Mouse (Mus musculus): ENCODE data around the gene Olfr1176. TPM values are rescaled to one million over a fixed set of nuclear protein-coding genes. Genes with fewer than 3 reads are reported as not detected.

Gene Olfr1176
- polyA plus RNA-seq (2012; fragmentation: generic; extraction: Trizol): not detected

GRCm38 (mm10) chr2:88336421-88336820 is at the start of gene Olfr1176:
Olfr1176 (plus strand) TSS chr2:88336721.

GRCm38 (mm10) chr2:88315035-88315434 is 21.5 kb upstream of the Olfr1176 start, which contains the start of gene Olfr1174-ps:
Olfr1174-ps (minus strand) TSS chr2:88315135.

GRCm38 (mm10) chr2:88327115-88327514 is 9.4 kb upstream of the Olfr1176 start, which contains the start of gene Olfr1175-ps:
Olfr1175-ps (minus strand) TSS chr2:88327215.

GRCm38 (mm10) chr2:88346392-88346791 is 9.9 kb downstream of the Olfr1176 start, which contains the start of gene Olfr1177-ps:
Olfr1177-ps (minus strand) TSS chr2:88346492.

GRCm38 (mm10) chr2:88386762-88387161 is 50.2 kb downstream of the Olfr1176 start, which contains the start of gene Olfr1178:
Olfr1178 (plus strand) TSS chr2:88387062.

Other genes starting within 250 kb of the Olfr1176 start
- gene Olfr1164, start 242.8 kb upstream of the Olfr1176 start, polyA plus RNA-seq (2012; fragmentation: generic; extraction: Trizol): not detected
- not detected for gene Olfr1166, start 208.4 kb upstream of the Olfr1176 start, polyA plus RNA-seq (2012; fragmentation: generic; extraction: Trizol)
- not detected for gene Olfr1167, start 181.5 kb upstream of the Olfr1176 start, polyA plus RNA-seq (2012; fragmentation: generic; extraction: Trizol)
- not detected for gene Olfr1168, start 154.8 kb upstream of the Olfr1176 start, polyA plus RNA-seq (2012; fragmentation: generic; extraction: Trizol)
- not detected for gene Olfr1170, start 108.4 kb upstream of the Olfr1176 start, polyA plus RNA-seq (2012; fragmentation: generic; extraction: Trizol)
- not detected for gene Olfr1173, start 56.8 kb upstream of the Olfr1176 start, polyA plus RNA-seq (2012; fragmentation: generic; extraction: Trizol)
- gene Olfr1174-ps, start 21.6 kb upstream of the Olfr1176 start, polyA plus RNA-seq (2012; fragmentation: generic; extraction: Trizol): not detected
- gene Olfr1175-ps, start 9.5 kb upstream of the Olfr1176 start, polyA plus RNA-seq (2012; fragmentation: generic; extraction: Trizol): not detected
- gene Olfr1177-ps, start 9.8 kb downstream of the Olfr1176 start, polyA plus RNA-seq (2012; fragmentation: generic; extraction: Trizol): not detected
- gene Olfr1178, start 50.3 kb downstream of the Olfr1176 start, polyA plus RNA-seq (2012; fragmentation: generic; extraction: Trizol): not detected
- gene Olfr1179, start 69.7 kb downstream of the Olfr1176 start, polyA plus RNA-seq (2012; fragmentation: generic; extraction: Trizol): not detected
- not detected for gene Olfr1180, start 82.4 kb downstream of the Olfr1176 start, polyA plus RNA-seq (2012; fragmentation: generic; extraction: Trizol)
- not detected for gene Olfr1181, start 89.5 kb downstream of the Olfr1176 start, polyA plus RNA-seq (2012; fragmentation: generic; extraction: Trizol)
- gene Gm13757, start 112.4 kb downstream of the Olfr1176 start, polyA plus RNA-seq (2012; fragmentation: generic; extraction: Trizol): not detected
- gene Olfr1183, start 118.1 kb downstream of the Olfr1176 start, polyA plus RNA-seq (2012; fragmentation: generic; extraction: Trizol): not detected
- gene Olfr1184, start 146.9 kb downstream of the Olfr1176 start, polyA plus RNA-seq (2012; fragmentation: generic; extraction: Trizol): not detected
- gene Olfr1185-ps1, start 156.6 kb downstream of the Olfr1176 start, polyA plus RNA-seq (2012; fragmentation: generic; extraction: Trizol): not detected
- gene Olfr1186, start 181.8 kb downstream of the Olfr1176 start, polyA plus RNA-seq (2012; fragmentation: generic; extraction: Trizol): not detected
- gene Olfr1188, start 220.2 kb downstream of the Olfr1176 start, polyA plus RNA-seq (2012; fragmentation: generic; extraction: Trizol): not detected
- gene Olfr1189, start 249.7 kb downstream of the Olfr1176 start, polyA plus RNA-seq (2012; fragmentation: generic; extraction: Trizol): not detected